Mouse (Mus musculus) G1E (cell line): ENCODE data around the gene Elmod2. TPM values are rescaled to one million over a fixed set of nuclear protein-coding genes. Genes with fewer than 3 reads are reported as not detected.

Source experiments
- ATAC-seq: 2 replicates; pipeline ENCODE4 v1.8.0; 2016; ENCODE audit warnings: mild to moderate bottlenecking; ENCODE audit not compliant: insufficient number of reproducible peaks, poor library complexity, low FRiP score, severe bottlenecking; ENCODE audit errors: extremely low read depth
- DNase-seq: peaks from one replicate; pipeline ENCODE4 v3.0.0; 2012; ENCODE audit warnings: low spot score
- H3K27me3 ChIP-seq: 2 replicates; pipeline ENCODE4 v1.6.1; 2012; ENCODE audit warnings: mild to moderate bottlenecking, low read length, inconsistent platforms; ENCODE audit not compliant: insufficient read depth
- H3K36me3 ChIP-seq: replicated peaks from 2 replicates; pipeline ENCODE3; 2012; ENCODE audit warnings: mild to moderate bottlenecking, inconsistent platforms
- H3K4me1 ChIP-seq: 2 replicates; pipeline ENCODE4 v1.6.1; 2012; ENCODE audit warnings: low read depth, low read length, inconsistent platforms, mixed read lengths; ENCODE audit not compliant: insufficient read depth
- H3K4me3 ChIP-seq: 2 replicates; pipeline ENCODE4 v1.5.1; 2012; ENCODE audit warnings: low read depth, mild to moderate bottlenecking, inconsistent platforms, low read length, moderate library complexity, mixed read lengths
- H3K9me3 ChIP-seq: replicated peaks from 2 replicates; pipeline ENCODE4 v1.6.1; 2012; ENCODE audit warnings: inconsistent platforms
- CTCF ChIP-seq: IDR thresholded peaks from 2 replicates; pipeline ENCODE4 v1.5.1; 2012; ENCODE audit warnings: low read depth, low read length, inconsistent platforms, mixed read lengths
- GATA1 ChIP-seq: IDR thresholded peaks from 2 replicates; pipeline ENCODE4 v1.6.1; 2012; ENCODE audit warnings: borderline replicate concordance, low read length, inconsistent platforms, mixed read lengths
- GATA2 ChIP-seq: IDR thresholded peaks from 2 replicates; pipeline ENCODE4 v1.6.1; 2012; ENCODE audit warnings: low read depth, low read length, inconsistent platforms, borderline replicate concordance
- POLR2AphosphoS5 ChIP-seq: IDR thresholded peaks from 2 replicates; pipeline ENCODE4 v1.6.1; 2012; ENCODE audit warnings: low read depth, low read length, inconsistent platforms; ENCODE audit not compliant: insufficient replicate concordance
- TAL1 ChIP-seq: conservative IDR thresholded peaks from 2 replicates; pipeline ENCODE4 v1.6.1; 2012; ENCODE audit warnings: low read depth, low read length, inconsistent platforms, mixed read lengths
- polyA plus RNA-seq: library from polyadenylated mRNA; stranded (reverse); fragments of >175 nt; gene quantifications from 2 replicates; pipeline ENCODE4 v1.2.3, GENCODE M21; 2012
- total RNA-seq, 2 experiments: library from RNA; stranded (forward) in 1 of 2; stranded (reverse) in 1 of 2; fragments of 200-1000 nt in 1 of 2; fragments of >200 nt in 1 of 2; fragmentation: Nextera tagmentation in 1 of 2; gene quantifications; 2 replicates each; pipeline ENCODE4 v1.2.3; 2014 to 2017

Elmod2 gene
- total RNA-seq (2014; fragmentation: Nextera tagmentation) (25.6 and 28.8 TPM in 2 replicates), total RNA-seq (2017) (25.8 and 29.4 TPM in 2 replicates), polyA plus RNA-seq (0.22 and 0.38 TPM in 2 replicates)

- H3K36me3 ChIP-seq, result peaks cover 11% of the 10 kb centered on the region
- peak; percentile 66 for ATAC-seq
- peaks cover 12% of the 10 kb centered on the region for H3K27me3 ChIP-seq
- TF ChIP-seq POLR2AphosphoS5, result no peak
- TF ChIP-seq GATA2, result no peak
- no peak for TF ChIP-seq TAL1
- TF ChIP-seq CTCF, result no peak
- no peak for TF ChIP-seq GATA1
- peak; percentile 97 for DNase-seq
- peaks cover 38% of the 10 kb centered on the region for H3K4me1 ChIP-seq
- no peaks in the 10 kb centered on the region for H3K9me3 ChIP-seq
- peak within 1 kb of the TSS; percentile 89 for H3K4me3 ChIP-seq
These were observed at the start of gene Elmod2 for GRCm38 (mm10) chr8:83331899-83332697. Gene Elmod2, minus strand, starts transcription at chr8:83332486.

GRCm38 (mm10) chr8:83381016-83381415 lies 48.7 kb upstream of the Elmod2 start:
- H3K9me3 ChIP-seq, result no peaks in the 10 kb centered on the region
- DNase-seq, result no peak
- H3K36me3 ChIP-seq, result no peaks in the 10 kb centered on the region
- H3K4me1 ChIP-seq, result peaks cover 3% of the 10 kb centered on the region
- TF ChIP-seq POLR2AphosphoS5 (no peak), GATA1 (no peak)
- H3K27me3 ChIP-seq, result no peaks in the 10 kb centered on the region
- H3K4me3 ChIP-seq, result no peak overlapping the region
- ATAC-seq, result no peak

DNA sequence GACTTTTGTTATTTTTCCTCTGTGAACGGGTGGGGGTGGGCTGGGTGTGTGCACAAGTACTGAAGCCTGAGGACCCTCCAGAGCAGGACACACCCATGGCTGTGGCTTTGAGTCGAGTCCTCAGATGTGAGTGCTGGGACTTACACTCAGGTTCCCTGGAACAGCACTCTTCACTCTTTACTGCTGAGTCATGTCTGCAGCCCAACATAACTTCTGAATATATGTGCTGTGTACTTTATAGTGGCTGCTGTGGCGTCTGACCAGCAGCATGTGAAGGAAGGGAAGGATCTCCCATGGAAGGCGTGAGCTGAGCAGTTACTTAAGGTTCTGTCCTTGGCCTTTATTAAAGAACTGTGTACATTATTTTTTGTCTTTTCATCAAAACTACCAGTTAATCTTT lies 47.9 kb upstream of the Elmod2 start:
- Histone ChIP-seq H3K36me3 (no peaks in the 10 kb centered on the region), H3K9me3 (no peaks in the 10 kb centered on the region), H3K4me3 (no peak overlapping the region), H3K4me1 (peaks cover 3% of the 10 kb centered on the region), H3K27me3 (no peaks in the 10 kb centered on the region)
- no peak for TF ChIP-seq GATA1
- no peak for TF ChIP-seq TAL1
- TF ChIP-seq POLR2AphosphoS5, result no peak
- no peak for TF ChIP-seq CTCF
- TF ChIP-seq GATA2, result no peak
- ATAC-seq, result no peak
- DNase-seq, result no peak

DNA sequence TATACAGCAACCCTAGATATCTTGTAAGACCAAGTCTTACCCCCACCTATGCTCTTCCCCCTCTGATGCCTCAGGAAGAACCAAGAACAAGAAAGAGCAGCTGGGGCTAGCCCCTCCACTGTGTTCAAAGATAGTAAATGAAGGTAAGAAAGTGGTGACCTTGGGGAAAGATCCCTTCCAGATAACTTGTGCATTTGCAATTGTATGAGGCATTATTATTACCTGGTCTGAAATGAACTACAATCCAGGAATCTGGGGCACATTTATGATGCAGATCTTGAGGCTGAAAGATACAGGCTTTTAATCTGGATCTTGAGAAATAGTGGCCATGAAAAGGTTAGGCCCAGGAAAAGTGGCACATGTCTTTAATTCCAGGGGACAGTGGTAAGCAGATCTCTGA lies 44.9 kb upstream of the Elmod2 start:
- Histone ChIP-seq H3K4me3 (no peak overlapping the region), H3K27me3 (no peaks in the 10 kb centered on the region), H3K36me3 (no peaks in the 10 kb centered on the region), H3K9me3 (no peaks in the 10 kb centered on the region), H3K4me1 (peaks cover 3% of the 10 kb centered on the region)
- no peak for TF ChIP-seq CTCF
- DNase-seq (no peak), ATAC-seq (no peak)

GRCm38 (mm10) chr8:83363156-83363769 lies 31.0 kb upstream of the Elmod2 start:
- ATAC-seq (no peak), DNase-seq (no peak)
- Histone ChIP-seq H3K4me1 (no peaks in the 10 kb centered on the region), H3K4me3 (no peak overlapping the region), H3K36me3 (no peaks in the 10 kb centered on the region), H3K27me3 (peaks cover 5% of the 10 kb centered on the region; the same call in 1 of the 2 replicates), H3K9me3 (no peaks in the 10 kb centered on the region)
- TF ChIP-seq CTCF, result no peak
- no peak for TF ChIP-seq TAL1
- no peak for TF ChIP-seq POLR2AphosphoS5
- TF ChIP-seq GATA2, result no peak
- no peak for TF ChIP-seq GATA1

DNA sequence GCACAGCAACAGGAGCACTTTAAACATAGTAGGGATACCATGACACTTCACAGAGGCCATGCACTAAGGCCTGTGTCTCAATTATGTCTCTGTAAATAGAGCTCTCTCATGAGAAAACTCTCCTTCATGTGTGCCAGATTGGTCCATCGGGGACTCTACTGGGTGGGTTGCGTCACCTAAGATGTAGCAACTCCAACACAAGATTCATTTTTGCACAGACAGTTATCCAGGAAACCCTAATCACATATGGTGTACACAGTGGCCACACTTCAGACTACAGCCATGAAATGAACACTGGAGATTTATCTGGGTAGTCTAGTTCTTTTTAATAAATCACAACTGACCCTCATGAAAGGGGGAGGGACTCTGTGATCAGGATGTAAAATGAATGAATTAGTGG lies 19.0 kb upstream of the Elmod2 start:
- H3K36me3 ChIP-seq, result no peaks in the 10 kb centered on the region
- no peak for DNase-seq
- no peaks in the 10 kb centered on the region for H3K9me3 ChIP-seq
- H3K27me3 ChIP-seq, result peaks cover 20% of the 10 kb centered on the region
- H3K4me1 ChIP-seq, result no peaks in the 10 kb centered on the region
- no peak overlapping the region for H3K4me3 ChIP-seq
- no peak for TF ChIP-seq GATA1
- TF ChIP-seq GATA2, result no peak
- no peak for TF ChIP-seq TAL1
- no peak for TF ChIP-seq CTCF
- TF ChIP-seq POLR2AphosphoS5, result no peak
- no peak for ATAC-seq
